Mouse (Mus musculus) neural tube, embryonic 15.5 days (tissue): ENCODE measurements around the gene Tbx1. TPM values are rescaled to one million over a fixed set of nuclear protein-coding genes. Genes with fewer than 3 reads are reported as not detected.

Source experiments
- ATAC-seq: fragments of 200-750 bp; cut with Nextera tagmentation; 2 replicates; pipeline ENCODE4 v1.8.0; 2017; ENCODE audit warnings: mild to moderate bottlenecking, moderate TSS enrichment, moderate library complexity; ENCODE audit not compliant: low FRiP score
- H3K27ac ChIP-seq: fragments of 300-500 bp; sonication (generic); replicated peaks from 2 replicates; pipeline ENCODE4 v1.5.1; 2015; ENCODE audit warnings: mild to moderate bottlenecking, inconsistent platforms
- H3K27me3 ChIP-seq: fragments of 300-500 bp; sonication (generic); replicated peaks from 2 replicates; pipeline ENCODE4 v1.6.1; 2015; ENCODE audit warnings: inconsistent platforms
- H3K36me3 ChIP-seq: fragments of 300-500 bp; sonication (generic); 2 replicates; pipeline ENCODE4 v1.6.1; 2015; ENCODE audit warnings: inconsistent platforms
- H3K4me1 ChIP-seq: fragments of 300-500 bp; sonication (generic); 2 replicates; pipeline ENCODE4 v1.6.1; 2015; ENCODE audit warnings: inconsistent platforms
- H3K4me2 ChIP-seq: fragments of 300-500 bp; sonication (generic); 2 replicates; pipeline ENCODE4 v1.6.1; 2015; ENCODE audit warnings: inconsistent platforms, mild to moderate bottlenecking, moderate library complexity
- H3K4me3 ChIP-seq: fragments of 300-500 bp; sonication (generic); replicated peaks from 2 replicates; pipeline ENCODE4 v1.5.1; 2015; ENCODE audit warnings: mild to moderate bottlenecking, inconsistent platforms
- H3K9ac ChIP-seq: fragments of 300-500 bp; sonication (generic); replicated peaks from 2 replicates; pipeline ENCODE4 v1.6.1; 2015; ENCODE audit warnings: mild to moderate bottlenecking, inconsistent platforms
- H3K9me3 ChIP-seq: fragments of 300-500 bp; sonication (generic); replicated peaks from 2 replicates; pipeline ENCODE4 v1.6.1; 2016; ENCODE audit warnings: inconsistent platforms
- WGBS: fragments of 180-500 bp; shearing (Covaris S2); methylation state at CpG from one replicate; pipeline ENCODE4 v1.1.7; 2015; ENCODE audit warnings: mixed read lengths; 5-methylcytosine and 5-hydroxymethylcytosine counted together
- polyA plus RNA-seq: library from polyadenylated mRNA; unstranded; fragments of >200 nt; fragmentation: Nextera tagmentation; extraction: Ambion mirVana; gene quantifications from 2 replicates; pipeline ENCODE4 v1.2.1, GENCODE M21; 2015

Tbx1 gene
- polyA plus RNA-seq, 1 experiment from 2014 or later, result 1.2 TPM

- H3K27ac ChIP-seq, result no peak overlapping the region
- H3K9ac ChIP-seq, result peak overlapping the region; percentile 3; the same call in 1 of the 2 replicates
- 1% methylated on average over 79 of the region's 83 CpGs for WGBS
- H3K4me2 ChIP-seq, result peak overlapping the region; percentile 62
- H3K36me3 ChIP-seq, result no peaks in the 10 kb centered on the region
- no peak for ATAC-seq
- no peaks in the 10 kb centered on the region for H3K9me3 ChIP-seq
- H3K27me3 ChIP-seq, result peaks cover 96% of the 10 kb centered on the region
- H3K4me3 ChIP-seq, result peak overlapping the region; percentile 39
- H3K4me1 ChIP-seq, result peaks cover 57% of the 10 kb centered on the region
These were observed 4.2 kb downstream of the Tbx1 start for GRCm38 (mm10) chr16:18586076-18586905.

- Histone ChIP-seq H3K9ac (no peak overlapping the region), H3K9me3 (no peaks in the 10 kb centered on the region), H3K4me1 (peaks cover 58% of the 10 kb centered on the region), H3K27ac (no peak overlapping the region), H3K27me3 (peaks cover 96% of the 10 kb centered on the region), H3K4me2 (peak overlapping the region; percentile 62; the same call in 1 of the 2 replicates), H3K4me3 (peak overlapping the region; percentile 39), H3K36me3 (no peaks in the 10 kb centered on the region)
- 5% methylated on average over 10 of the region's 10 CpGs for WGBS
- ATAC-seq, result no peak
These were observed 4.8 kb downstream of the Tbx1 start for GRCm38 (mm10) chr16:18585676-18586075.

- WGBS, result 14% methylated on average over 10 of the region's 10 CpGs
- H3K27ac ChIP-seq, result no peak overlapping the region
- peak overlapping the region; percentile 19; the same call in 1 of the 2 replicates for H3K4me2 ChIP-seq
- no peak for ATAC-seq
- no peaks in the 10 kb centered on the region for H3K9me3 ChIP-seq
- peaks cover 51% of the 10 kb centered on the region for H3K4me1 ChIP-seq
- no peaks in the 10 kb centered on the region for H3K36me3 ChIP-seq
- H3K27me3 ChIP-seq, result peaks cover 96% of the 10 kb centered on the region
- H3K9ac ChIP-seq, result no peak overlapping the region
- no peak overlapping the region for H3K4me3 ChIP-seq
These were observed 5.5 kb downstream of the Tbx1 start for GRCm38 (mm10) chr16:18584901-18585510.

DNA sequence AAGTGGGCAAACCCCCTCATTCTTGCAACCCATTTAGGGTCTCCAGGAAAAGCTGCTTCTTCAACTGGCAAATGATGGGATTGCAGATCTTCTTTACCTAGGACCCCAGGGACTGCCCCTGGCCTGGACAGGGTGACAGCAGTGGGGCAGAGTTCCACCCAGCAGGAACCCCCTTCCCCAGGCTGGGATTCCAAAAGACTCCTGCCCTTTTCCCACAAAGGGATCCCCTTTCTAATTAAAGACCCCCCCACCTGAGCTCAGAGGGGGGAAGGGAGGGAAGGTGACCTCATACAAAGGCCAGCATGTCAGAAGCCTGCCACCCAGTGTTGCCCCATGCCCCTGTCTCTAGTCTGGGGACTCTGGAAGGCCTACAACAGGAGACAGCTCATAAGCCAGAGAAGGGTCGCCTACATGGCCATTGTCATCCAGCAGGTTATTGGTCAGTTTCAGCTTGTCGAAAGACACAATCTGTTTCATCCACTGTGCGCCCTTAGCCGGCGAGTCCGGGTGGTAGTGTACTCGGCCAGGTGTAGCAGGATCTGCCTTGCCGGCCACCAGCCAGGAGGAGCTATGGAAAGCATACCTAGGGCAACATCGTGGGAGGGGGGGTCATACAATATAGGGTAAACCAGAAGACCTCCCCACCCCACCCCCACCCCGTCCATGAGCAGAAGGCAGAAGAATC, 6.7 kb downstream of the Tbx1 start:
- no peak overlapping the region for H3K27ac ChIP-seq
- no peak overlapping the region for H3K9ac ChIP-seq
- no peaks in the 10 kb centered on the region for H3K36me3 ChIP-seq
- no peak overlapping the region for H3K4me2 ChIP-seq
- no peak overlapping the region for H3K4me3 ChIP-seq
- peaks cover 93% of the 10 kb centered on the region for H3K27me3 ChIP-seq
- ATAC-seq, result no peak
- no peaks in the 10 kb centered on the region for H3K9me3 ChIP-seq
- 8% methylated on average over 10 of the region's 10 CpGs for WGBS
- peaks cover 49% of the 10 kb centered on the region for H3K4me1 ChIP-seq

DNA sequence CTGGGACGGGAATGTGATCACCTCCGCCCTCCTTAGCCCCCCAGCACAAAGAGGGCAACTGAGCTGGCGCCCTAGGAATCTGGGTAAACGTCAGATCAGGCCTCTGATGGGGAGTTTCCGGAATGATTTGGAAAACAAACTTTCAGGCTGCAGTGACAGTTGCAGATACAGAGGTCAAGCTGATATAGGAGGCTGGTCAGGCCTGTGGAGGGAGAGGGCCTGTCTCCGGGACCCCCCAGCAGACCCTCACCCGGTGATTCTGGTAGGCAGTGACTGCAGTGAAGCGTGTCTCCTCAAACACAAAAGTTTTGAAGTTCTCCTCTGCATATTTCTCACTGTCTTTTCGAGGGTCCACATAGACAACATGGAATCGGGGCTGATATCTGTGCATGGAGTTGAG, 7.3 kb downstream of the Tbx1 start:
- Histone ChIP-seq H3K27me3 (peaks cover 93% of the 10 kb centered on the region), H3K4me3 (no peak overlapping the region), H3K4me2 (no peak overlapping the region), H3K36me3 (no peaks in the 10 kb centered on the region), H3K27ac (no peak overlapping the region), H3K9ac (no peak overlapping the region), H3K9me3 (no peaks in the 10 kb centered on the region), H3K4me1 (peaks cover 42% of the 10 kb centered on the region)
- ATAC-seq, result no peak
- 8% methylated on average over 10 of the region's 10 CpGs for WGBS

- H3K27me3 ChIP-seq, result peaks cover 91% of the 10 kb centered on the region
- H3K9me3 ChIP-seq, result no peaks in the 10 kb centered on the region
- peak overlapping the region; percentile 61 for H3K4me2 ChIP-seq
- under 1% methylated on average over 56 of the region's 67 CpGs for WGBS
- ATAC-seq, result peak; percentile 8; the same call in 1 of the 2 replicates
- H3K9ac ChIP-seq, result no peak overlapping the region
- H3K4me1 ChIP-seq, result peaks cover 37% of the 10 kb centered on the region
- H3K36me3 ChIP-seq, result no peaks in the 10 kb centered on the region
- no peak overlapping the region for H3K27ac ChIP-seq
- H3K4me3 ChIP-seq, result peak overlapping the region; percentile 39
These were observed 7.9 kb downstream of the Tbx1 start for GRCm38 (mm10) chr16:18582426-18583148.

- H3K4me1 ChIP-seq, result peaks cover 32% of the 10 kb centered on the region
- H3K36me3 ChIP-seq, result no peaks in the 10 kb centered on the region
- peaks cover 90% of the 10 kb centered on the region for H3K27me3 ChIP-seq
- 0 out of 2 replicates have a peak, but pooled peaks have one; percentile 23 for ATAC-seq
- no peaks in the 10 kb centered on the region for H3K9me3 ChIP-seq
- no peak overlapping the region for H3K27ac ChIP-seq
- WGBS, result under 1% methylated on average over 66 of the region's 66 CpGs
- H3K4me3 ChIP-seq, result peak overlapping the region; percentile 39
- H3K9ac ChIP-seq, result no peak overlapping the region
- H3K4me2 ChIP-seq, result peak overlapping the region; percentile 61
These were observed 8.8 kb downstream of the Tbx1 start for GRCm38 (mm10) chr16:18581623-18582205.

DNA sequence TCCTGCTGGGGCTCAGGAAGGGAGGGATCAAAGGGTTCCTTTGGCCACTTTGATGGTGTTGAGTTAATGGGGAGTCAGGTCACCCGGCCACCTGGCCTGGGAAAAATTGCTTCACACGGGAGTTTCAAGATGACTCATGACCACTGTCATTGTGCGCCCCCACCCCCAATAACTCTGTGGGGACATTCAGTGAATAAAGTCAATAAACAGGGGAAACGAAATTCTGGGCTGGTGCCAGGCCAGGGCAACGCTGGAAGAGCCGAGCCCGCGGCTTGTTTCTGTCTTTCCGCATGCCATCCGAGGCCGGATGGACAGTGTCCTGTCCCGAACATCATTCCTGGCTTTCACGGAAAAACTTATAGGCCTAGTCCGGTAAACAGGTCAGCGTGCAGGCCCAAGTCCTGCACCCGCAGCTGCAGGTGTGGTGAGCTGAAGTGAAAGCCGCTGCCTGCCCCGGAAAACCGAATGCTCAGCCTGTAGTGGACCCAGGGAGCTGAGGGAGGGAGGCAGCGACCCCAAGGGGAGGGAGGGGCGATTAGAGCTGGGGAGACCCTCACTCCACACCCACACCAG, 9.3 kb downstream of the Tbx1 start:
- 3% methylated on average over 21 of the region's 21 CpGs for WGBS

GRCm38 (mm10) chr16:18580389-18580788, 10.1 kb downstream of the Tbx1 start:
- no peak for ATAC-seq
- no peak overlapping the region for H3K4me3 ChIP-seq
- no peaks in the 10 kb centered on the region for H3K9me3 ChIP-seq
- peaks cover 20% of the 10 kb centered on the region for H3K4me1 ChIP-seq
- H3K27me3 ChIP-seq, result peaks cover 79% of the 10 kb centered on the region
- H3K9ac ChIP-seq, result no peak overlapping the region
- 17% methylated on average over 2 of the region's 2 CpGs for WGBS
- no peaks in the 10 kb centered on the region for H3K36me3 ChIP-seq
- no peak overlapping the region for H3K4me2 ChIP-seq
- no peak overlapping the region for H3K27ac ChIP-seq

More for the DNA sequence above, 9.3 kb downstream of the Tbx1 start:
- no peaks in the 10 kb centered on the region for H3K36me3 ChIP-seq
- H3K9me3 ChIP-seq, result no peaks in the 10 kb centered on the region
- H3K9ac ChIP-seq, result no peak overlapping the region
- H3K4me1 ChIP-seq, result peaks cover 27% of the 10 kb centered on the region
- ATAC-seq, result no peak
- peak overlapping the region; percentile 39 for H3K4me3 ChIP-seq
- no peak overlapping the region for H3K27ac ChIP-seq
- H3K27me3 ChIP-seq, result peaks cover 86% of the 10 kb centered on the region
- peak overlapping the region; percentile 61 for H3K4me2 ChIP-seq

- peaks cover 52% of the 10 kb centered on the region for H3K27me3 ChIP-seq
- 15% methylated on average over 5 of the region's 5 CpGs for WGBS
These were observed 12.8 kb downstream of the Tbx1 start for GRCm38 (mm10) chr16:18577599-18578160.

More at GRCm38 (mm10) chr16:18577599-18578160, 12.8 kb downstream of the Tbx1 start:
- Histone ChIP-seq H3K36me3 (no peaks in the 10 kb centered on the region), H3K27ac (no peak overlapping the region), H3K9ac (no peak overlapping the region), H3K4me2 (no peak overlapping the region), H3K4me1 (peaks cover 18% of the 10 kb centered on the region), H3K4me3 (no peak overlapping the region), H3K9me3 (no peaks in the 10 kb centered on the region)
- ATAC-seq, result no peak
